Mouse (Mus musculus): ENCODE measurements around the gene Etfrf1. TPM values are rescaled to one million over a fixed set of nuclear protein-coding genes. Genes with fewer than 3 reads are reported as not detected.

Gene Etfrf1
- polyA plus RNA-seq, 1 experiment from 2014 or later: 57.2 TPM

GRCm38 (mm10) chr6:145211376-145212305 is 707 bp downstream of the Etfrf1 start:
- H3K9ac ChIP-seq (ENCODE audit: low read depth, low read length): peak overlapping the region; percentile 96
- no peaks in the 10 kb centered on the region for H3K36me3 ChIP-seq (ENCODE audit: control insufficient read depth, insufficient read depth, low read length)
- H3K4me3 ChIP-seq (ENCODE audit: low read depth, low read length): peak overlapping the region; percentile 79
- no peaks in the 10 kb centered on the region for H3K27me3 ChIP-seq (ENCODE audit: control insufficient read depth, insufficient read depth, low read length)
- 2% methylated on average over 21 of the region's 21 CpGs for WGBS (ENCODE audit: insufficient replicate concordance)
- peak overlapping the region; percentile 78 for H3K4me2 ChIP-seq
- H3K9me3 ChIP-seq (replicated peaks; ENCODE audit: control insufficient read depth, low read length): no peaks in the 10 kb centered on the region
- H3K4me1 ChIP-seq (ENCODE audit: control insufficient read depth, insufficient read depth, low read length): peaks cover 8% of the 10 kb centered on the region; the same call in 1 of the 2 replicates
- peak overlapping the region; percentile 99 for H3K27ac ChIP-seq (ENCODE audit: low read depth, low read length)
- peak; percentile 18 for ATAC-seq (replicated peaks; ENCODE audit: insufficient number of reproducible peaks, low FRiP score, low TSS enrichment)

DNA sequence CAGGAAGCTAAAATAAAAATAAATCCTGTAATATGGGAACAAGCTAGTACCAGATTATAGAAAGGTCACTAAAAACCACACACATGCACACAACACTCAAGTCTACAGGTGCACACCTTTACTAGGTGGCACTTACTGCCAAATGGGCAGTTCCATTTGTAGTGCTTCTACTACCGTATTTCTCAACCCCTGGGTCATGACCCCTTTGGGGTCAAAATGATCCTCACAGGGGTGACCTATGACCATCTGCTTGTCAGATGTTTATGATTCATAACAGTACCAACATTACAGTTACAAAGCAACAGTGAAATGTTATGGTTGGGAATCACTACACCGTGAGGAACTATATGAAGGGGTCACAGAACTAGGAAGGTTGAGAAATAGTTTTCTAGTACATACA is 3.0 kb downstream of the Etfrf1 start:
- H3K4me3 ChIP-seq (ENCODE audit: low read depth, low read length): no peak overlapping the region
- no peak for ATAC-seq (replicated peaks; ENCODE audit: insufficient number of reproducible peaks, low FRiP score, low TSS enrichment)
- H3K9ac ChIP-seq (ENCODE audit: low read depth, low read length): no peak overlapping the region
- WGBS (ENCODE audit: insufficient replicate concordance): 85% methylated on average over 2 of the region's 2 CpGs
- H3K4me1 ChIP-seq (ENCODE audit: control insufficient read depth, insufficient read depth, low read length): peaks cover 8% of the 10 kb centered on the region; the same call in 1 of the 2 replicates
- H3K4me2 ChIP-seq: no peak overlapping the region
- H3K36me3 ChIP-seq (ENCODE audit: control insufficient read depth, insufficient read depth, low read length): peaks cover 3% of the 10 kb centered on the region; the same call in 1 of the 2 replicates
- no peak overlapping the region for H3K27ac ChIP-seq (ENCODE audit: low read depth, low read length)
- H3K9me3 ChIP-seq (replicated peaks; ENCODE audit: control insufficient read depth, low read length): no peaks in the 10 kb centered on the region
- H3K27me3 ChIP-seq (ENCODE audit: control insufficient read depth, insufficient read depth, low read length): no peaks in the 10 kb centered on the region

DNA sequence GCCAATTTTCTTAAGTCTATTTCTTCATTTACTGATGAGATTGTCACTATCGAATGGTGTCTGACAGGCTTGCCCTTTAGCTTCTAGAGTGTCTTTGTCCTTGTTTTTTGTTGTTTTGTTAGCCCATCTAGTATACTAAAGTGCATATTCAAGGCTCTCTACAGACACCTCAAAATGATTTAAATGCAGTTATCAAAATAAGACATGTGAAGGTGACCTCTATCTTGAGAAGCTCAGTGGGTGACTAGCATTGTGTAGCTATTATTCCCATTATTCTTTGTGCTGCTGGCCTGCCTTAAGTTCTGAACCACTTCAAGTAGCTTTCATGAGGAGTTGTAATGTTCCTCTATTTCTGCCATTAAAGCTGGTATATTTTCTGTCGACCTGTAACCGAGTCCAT is 4.9 kb downstream of the Etfrf1 start:
- WGBS (ENCODE audit: insufficient replicate concordance): 93% methylated on average over 3 of the region's 3 CpGs
- Histone ChIP-seq H3K27me3 (ENCODE audit: control insufficient read depth, insufficient read depth, low read length) (no peaks in the 10 kb centered on the region), H3K9ac (ENCODE audit: low read depth, low read length) (no peak overlapping the region), H3K36me3 (ENCODE audit: control insufficient read depth, insufficient read depth, low read length) (peaks cover 3% of the 10 kb centered on the region; the same call in 1 of the 2 replicates), H3K9me3 (replicated peaks; ENCODE audit: control insufficient read depth, low read length) (no peaks in the 10 kb centered on the region), H3K27ac (ENCODE audit: low read depth, low read length) (no peak overlapping the region), H3K4me3 (ENCODE audit: low read depth, low read length) (no peak overlapping the region), H3K4me2 (no peak overlapping the region), H3K4me1 (ENCODE audit: control insufficient read depth, insufficient read depth, low read length) (0 out of 2 replicates have a peak, but pooled peaks cover 4% of the 10 kb centered on the region)
- no peak for ATAC-seq (replicated peaks; ENCODE audit: insufficient number of reproducible peaks, low FRiP score, low TSS enrichment)

GRCm38 (mm10) chr6:145224246-145224645 is 13.3 kb downstream of the Etfrf1 start:
- H3K27ac ChIP-seq (ENCODE audit: low read depth, low read length): no peak overlapping the region
- 85% methylated on average over 6 of the region's 6 CpGs for WGBS (ENCODE audit: insufficient replicate concordance)
- no peaks in the 10 kb centered on the region for H3K9me3 ChIP-seq (replicated peaks; ENCODE audit: control insufficient read depth, low read length)
- no peak overlapping the region for H3K4me2 ChIP-seq
- no peaks in the 10 kb centered on the region; the same call in 1 of the 2 replicates for H3K36me3 ChIP-seq (ENCODE audit: control insufficient read depth, insufficient read depth, low read length)
- H3K9ac ChIP-seq (ENCODE audit: low read depth, low read length): no peak overlapping the region
- ATAC-seq (replicated peaks; ENCODE audit: insufficient number of reproducible peaks, low FRiP score, low TSS enrichment): no peak
- no peaks in the 10 kb centered on the region for H3K4me1 ChIP-seq (ENCODE audit: control insufficient read depth, insufficient read depth, low read length)
- no peaks in the 10 kb centered on the region for H3K27me3 ChIP-seq (ENCODE audit: control insufficient read depth, insufficient read depth, low read length)
- H3K4me3 ChIP-seq (ENCODE audit: low read depth, low read length): no peak overlapping the region

GRCm38 (mm10) chr6:145226296-145226695 is 15.4 kb downstream of the Etfrf1 start:
- no peak overlapping the region for H3K9ac ChIP-seq (ENCODE audit: low read depth, low read length)
- no peak overlapping the region for H3K4me3 ChIP-seq (ENCODE audit: low read depth, low read length)
- no peaks in the 10 kb centered on the region for H3K9me3 ChIP-seq (replicated peaks; ENCODE audit: control insufficient read depth, low read length)
- ATAC-seq (replicated peaks; ENCODE audit: insufficient number of reproducible peaks, low FRiP score, low TSS enrichment): no peak
- no peaks in the 10 kb centered on the region for H3K4me1 ChIP-seq (ENCODE audit: control insufficient read depth, insufficient read depth, low read length)
- H3K27ac ChIP-seq (ENCODE audit: low read depth, low read length): no peak overlapping the region
- no peak overlapping the region for H3K4me2 ChIP-seq
- peaks cover 3% of the 10 kb centered on the region for H3K36me3 ChIP-seq (ENCODE audit: control insufficient read depth, insufficient read depth, low read length)
- WGBS (ENCODE audit: insufficient replicate concordance): 92% methylated on average over 3 of the region's 3 CpGs
- H3K27me3 ChIP-seq (ENCODE audit: control insufficient read depth, insufficient read depth, low read length): no peaks in the 10 kb centered on the region

GRCm38 (mm10) chr6:145234391-145234790 is 23.5 kb downstream of the Etfrf1 start:
- 81% methylated on average over 1 of the region's 1 CpGs for WGBS (ENCODE audit: insufficient replicate concordance)
- H3K27ac ChIP-seq (ENCODE audit: low read depth, low read length): no peak overlapping the region
- ATAC-seq (replicated peaks; ENCODE audit: insufficient number of reproducible peaks, low FRiP score, low TSS enrichment): no peak
- no peaks in the 10 kb centered on the region for H3K9me3 ChIP-seq (replicated peaks; ENCODE audit: control insufficient read depth, low read length)
- no peaks in the 10 kb centered on the region for H3K27me3 ChIP-seq (ENCODE audit: control insufficient read depth, insufficient read depth, low read length)
- H3K36me3 ChIP-seq (ENCODE audit: control insufficient read depth, insufficient read depth, low read length): peaks cover 5% of the 10 kb centered on the region
- no peaks in the 10 kb centered on the region for H3K4me1 ChIP-seq (ENCODE audit: control insufficient read depth, insufficient read depth, low read length)
- H3K4me3 ChIP-seq (ENCODE audit: low read depth, low read length): no peak overlapping the region
- H3K4me2 ChIP-seq: no peak overlapping the region
- H3K9ac ChIP-seq (ENCODE audit: low read depth, low read length): no peak overlapping the region

GRCm38 (mm10) chr6:145235367-145235766 is 24.4 kb downstream of the Etfrf1 start:
- Histone ChIP-seq H3K4me1 (ENCODE audit: control insufficient read depth, insufficient read depth, low read length) (no peaks in the 10 kb centered on the region), H3K27me3 (ENCODE audit: control insufficient read depth, insufficient read depth, low read length) (no peaks in the 10 kb centered on the region), H3K4me3 (ENCODE audit: low read depth, low read length) (no peak overlapping the region), H3K9ac (ENCODE audit: low read depth, low read length) (no peak overlapping the region), H3K4me2 (no peak overlapping the region), H3K36me3 (ENCODE audit: control insufficient read depth, insufficient read depth, low read length) (peaks cover 5% of the 10 kb centered on the region), H3K9me3 (replicated peaks; ENCODE audit: control insufficient read depth, low read length) (no peaks in the 10 kb centered on the region), H3K27ac (ENCODE audit: low read depth, low read length) (no peak overlapping the region)
- WGBS (ENCODE audit: insufficient replicate concordance): 81% methylated on average over 6 of the region's 6 CpGs
- no peak for ATAC-seq (replicated peaks; ENCODE audit: insufficient number of reproducible peaks, low FRiP score, low TSS enrichment)

GRCm38 (mm10) chr6:145237148-145237547 is 26.2 kb downstream of the Etfrf1 start:
- Histone ChIP-seq H3K27ac (ENCODE audit: low read depth, low read length) (no peak overlapping the region), H3K36me3 (ENCODE audit: control insufficient read depth, insufficient read depth, low read length) (peaks cover 4% of the 10 kb centered on the region; the same call in 1 of the 2 replicates), H3K27me3 (ENCODE audit: control insufficient read depth, insufficient read depth, low read length) (no peaks in the 10 kb centered on the region), H3K4me1 (ENCODE audit: control insufficient read depth, insufficient read depth, low read length) (no peaks in the 10 kb centered on the region), H3K4me3 (ENCODE audit: low read depth, low read length) (no peak overlapping the region), H3K9me3 (replicated peaks; ENCODE audit: control insufficient read depth, low read length) (no peaks in the 10 kb centered on the region), H3K9ac (ENCODE audit: low read depth, low read length) (no peak overlapping the region), H3K4me2 (no peak overlapping the region)
- 73% methylated on average over 4 of the region's 4 CpGs for WGBS (ENCODE audit: insufficient replicate concordance)
- ATAC-seq (replicated peaks; ENCODE audit: insufficient number of reproducible peaks, low FRiP score, low TSS enrichment): no peak

All from heart, embryonic 11.5 days (tissue).